Mouse (Mus musculus) heart, postnatal 0 days (tissue): ENCODE results near the gene Unc119.

Source experiments
- CTCF ChIP-seq: IDR thresholded peaks from 2 replicates; pipeline ENCODE4 v1.5.1; 2016; ENCODE audit warnings: antibody characterized with exemption, control low read depth, low read depth
- EP300 ChIP-seq: IDR thresholded peaks from 2 replicates; pipeline ENCODE4 v1.6.1; 2016; ENCODE audit warnings: antibody characterized with exemption, low read depth

DNA sequence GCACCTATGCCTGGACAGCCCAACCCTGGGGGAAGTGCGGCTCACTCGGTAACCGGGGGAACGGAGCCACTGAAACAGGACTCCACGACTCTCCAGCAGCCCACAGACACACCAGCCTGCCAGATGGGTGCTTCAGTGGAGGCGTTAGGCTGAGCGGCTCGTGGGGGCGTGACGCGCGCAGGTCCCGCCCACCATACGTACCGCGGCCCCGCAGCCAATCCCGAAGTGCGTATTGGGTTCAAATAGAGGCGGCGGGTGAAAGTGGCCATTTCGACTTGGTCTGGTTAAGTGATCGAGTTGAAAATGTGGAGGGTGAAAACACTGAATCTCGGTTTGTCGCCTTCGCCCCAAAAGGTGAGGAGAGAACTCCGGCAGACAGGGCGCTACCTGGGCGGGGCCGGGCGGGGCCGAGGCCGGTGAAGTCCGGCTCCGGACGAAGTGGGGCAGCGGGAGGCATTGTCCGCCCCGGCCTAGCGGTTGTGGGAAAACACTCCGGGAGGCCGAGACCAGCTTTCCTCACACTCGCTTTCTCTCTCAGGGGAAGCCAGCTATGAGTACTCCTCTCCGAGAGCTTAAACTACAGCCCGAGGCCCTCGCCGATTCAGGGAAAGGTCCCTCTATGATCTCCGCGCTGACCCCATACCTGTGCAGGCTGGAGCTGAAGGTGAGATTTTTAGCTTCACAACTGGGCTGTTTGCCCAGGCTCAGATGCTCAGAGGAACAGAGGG lies 41.8 kb upstream of the Unc119 start, which contains the start of gene Spag5:
- TF ChIP-seq CTCF (no peak), EP300 (no peak)
